Mouse (Mus musculus): ENCODE results near the gene Csf2rb2. TPM values are rescaled to one million over a fixed set of nuclear protein-coding genes. Genes with fewer than 3 reads are reported as not detected.

Gene Csf2rb2
- polyA plus RNA-seq (2012; rRNA removed), result 3.2 and 3.4 TPM in 2 replicates

GRCm38 (mm10) chr15:78305341-78305933 is at the start of gene Csf2rb2:
Gene Csf2rb2 (minus strand): TSS chr15:78305721.

GRCm38 (mm10) chr15:78325671-78326339 is 20.3 kb upstream of the Csf2rb2 start, which contains the start of gene Csf2rb:
Gene Csf2rb (plus strand): TSS chr15:78325752.

GRCm38 (mm10) chr15:78244695-78245492 is 60.6 kb downstream of the Csf2rb2 start, which contains the start of gene Ncf4:
Gene Ncf4 (plus strand): TSS chr15:78244801.

Other genes starting within 250 kb of the Csf2rb2 start
- 0.02 TPM in 1 of 2 replicates, not detected in the other for gene Cacng2, start 185.7 kb downstream of the Csf2rb2 start, polyA plus RNA-seq (2012; rRNA removed)
- 32.4 and 42.4 TPM in 2 replicates for gene Ift27, start 131.6 kb downstream of the Csf2rb2 start, polyA plus RNA-seq (2012; rRNA removed)
- gene Pvalb, start 99.3 kb downstream of the Csf2rb2 start, polyA plus RNA-seq (2012; rRNA removed), result not detected in 2 replicates
- 8.7 and 9.7 TPM in 2 replicates for gene Ncf4, start 60.9 kb downstream of the Csf2rb2 start, polyA plus RNA-seq (2012; rRNA removed)
- 6.3 and 6.5 TPM in 2 replicates for gene Csf2rb, start 20.0 kb upstream of the Csf2rb2 start, polyA plus RNA-seq (2012; rRNA removed)
- not detected in 2 replicates for gene Tex33, start 90.2 kb upstream of the Csf2rb2 start, polyA plus RNA-seq (2012; rRNA removed)
- 317 and 398 TPM in 2 replicates for gene Tst, start 100.2 kb upstream of the Csf2rb2 start, polyA plus RNA-seq (2012; rRNA removed)
- 522 and 598 TPM in 2 replicates for gene Mpst, start 100.7 kb upstream of the Csf2rb2 start, polyA plus RNA-seq (2012; rRNA removed)
- 203 and 318 TPM in 2 replicates for gene Kctd17, start 122.8 kb upstream of the Csf2rb2 start, polyA plus RNA-seq (2012; rRNA removed)
- gene Tmprss6, start 162.9 kb upstream of the Csf2rb2 start, polyA plus RNA-seq (2012; rRNA removed), result 0.12 and 0.14 TPM in 2 replicates
- gene Il2rb, start 189.6 kb upstream of the Csf2rb2 start, polyA plus RNA-seq (2012; rRNA removed), result 3.0 and 5.5 TPM in 2 replicates
- 58.7 and 70.4 TPM in 2 replicates for gene C1qtnf6, start 225.7 kb upstream of the Csf2rb2 start, polyA plus RNA-seq (2012; rRNA removed)
- gene Sstr3, start 239.0 kb upstream of the Csf2rb2 start, polyA plus RNA-seq (2012; rRNA removed), result 0.73 and 1.5 TPM in 2 replicates

All from colon, adult 2 months (tissue).